Mouse (Mus musculus) left cerebral cortex, adult 2 months (tissue): ENCODE measurements around the gene Pak7. TPM values are rescaled to one million over a fixed set of nuclear protein-coding genes. Genes with fewer than 3 reads are reported as not detected.
A peak's percentile ranks its signal among the peaks of the same experiment; 100 is the strongest.
"Not testable (repeated sequence)": the region's sequence is repeated elsewhere in the genome, so short reads cannot be mapped to it uniquely, and the experiment has no call there.

Experiments
- DNase-seq, 2 experiments: peaks; one replicate each; pipeline ENCODE4 v3.0.0; 2021 to 2022; ENCODE audit warnings: low spot score in 2 of 2, mixed read lengths in 1 of 2; ENCODE audit errors: extremely low spot score in 1 of 2
- H3K27ac ChIP-seq: fragments of 200-600 bp; 2 replicates; pipeline ENCODE4 v1.8.1; 2022
- H3K4me3 ChIP-seq: fragments of 200-600 bp; 2 replicates; pipeline ENCODE4 v1.8.1; 2022
- CTCF ChIP-seq: fragments of 200-600 bp; IDR thresholded peaks from 2 replicates; pipeline ENCODE4 v1.8.1; 2022; ENCODE audit warnings: antibody characterized with exemption, mild to moderate bottlenecking, moderate library complexity
- intact Hi-C: fragments of 180-260 bp; cut with DNase I; formaldehyde crosslinking; loops from one replicate; pipeline ENCODE4 v1.15.1; 2025
- long read RNA-seq, 2 experiments: library from polyadenylated mRNA; stranded (forward); transcript quantifications; one replicate each; pipeline ENCODE4 v2.0.0; 2021; ENCODE audit warnings: borderline mapping rate in 2 of 2
- total RNA-seq, 2 experiments: library from RNA; stranded (reverse); gene quantifications; 2 replicates each; pipeline ENCODE4 v1.2.3; 2021

Pak7 gene
- total RNA-seq = 10 to 100 TPM; 46.1 to 47.8 TPM
- long read RNA-seq, experiment 1, transcript Pak7-202 (10 exons, 3,957 nt) = major isoform, 22 of 35 reads
- long read RNA-seq, experiment 1, partial matches to known transcripts = 5 of 35 reads
- long read RNA-seq, experiment 1, other reads (novel, unspliced or antisense) = 8 of 35 reads
- long read RNA-seq, experiment 2, transcript Pak7-202 (10 exons, 3,957 nt) = major isoform, 12 of 19 reads
- long read RNA-seq, experiment 2, partial matches to known transcripts = 4 of 19 reads
- long read RNA-seq, experiment 2, other reads (novel, unspliced or antisense) = 3 of 19 reads

DNA sequence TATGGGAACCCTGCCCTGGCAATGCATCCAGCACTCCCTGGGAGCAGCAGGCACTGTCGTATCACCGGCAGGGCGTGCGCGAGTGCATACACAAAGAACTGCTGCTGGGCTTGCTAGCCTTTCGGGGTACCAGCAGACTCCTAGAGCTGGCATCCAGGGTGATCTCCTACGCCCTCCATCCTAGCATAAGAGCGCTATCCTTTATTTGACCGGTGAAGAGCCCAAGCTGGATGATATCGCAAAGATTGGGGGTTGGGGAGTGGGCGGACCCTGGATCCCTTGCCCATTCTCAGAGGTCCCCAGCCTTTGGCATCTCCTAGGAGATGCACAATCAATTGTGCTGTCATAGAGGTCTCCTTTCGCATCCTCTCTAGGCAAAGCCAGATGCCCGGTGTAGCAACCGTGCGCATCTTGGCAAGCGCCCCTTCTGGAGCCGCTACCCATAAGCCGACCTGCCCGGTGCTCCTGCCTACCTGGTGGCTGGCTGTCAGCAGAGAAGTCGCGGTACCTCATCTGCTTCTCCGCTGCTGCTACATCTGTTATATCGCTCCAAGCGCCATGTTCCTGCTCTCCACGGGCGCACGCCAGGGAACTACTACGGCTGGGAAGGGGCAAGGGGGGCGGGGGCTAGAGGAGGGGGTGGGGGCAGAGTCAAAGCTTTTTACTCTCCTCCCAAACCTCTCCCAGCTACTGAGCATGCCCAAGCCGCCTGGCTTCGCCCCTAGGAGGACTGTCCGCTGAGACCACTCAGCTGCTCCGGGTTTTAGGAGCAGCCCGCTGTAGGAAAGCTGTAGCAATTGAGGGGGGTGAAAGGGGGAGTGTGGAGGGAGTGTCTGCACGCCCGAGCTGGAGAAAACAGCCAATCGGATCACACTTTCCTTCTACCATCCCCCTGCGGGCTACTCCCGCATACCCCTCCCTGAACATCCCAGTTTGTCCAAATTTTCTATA, at the start of gene Pak7:
Gene Pak7 (minus strand): TSS at position 787 of the 951 bp plus-strand sequence.
- DNase-seq = peak; percentile 73 to 79
- H3K4me3 ChIP-seq = peak within 1 kb of the TSS; percentile 62
- intact Hi-C loops = loop anchor here (1.0 to 10.0 kb wide), 5 partner anchors 31 to 238 kb away; no protein-coding TSS in a partner anchor
- TF ChIP-seq CTCF = peak; percentile 13
- peak within 1 kb of the TSS; percentile 96 for H3K27ac ChIP-seq

DNA sequence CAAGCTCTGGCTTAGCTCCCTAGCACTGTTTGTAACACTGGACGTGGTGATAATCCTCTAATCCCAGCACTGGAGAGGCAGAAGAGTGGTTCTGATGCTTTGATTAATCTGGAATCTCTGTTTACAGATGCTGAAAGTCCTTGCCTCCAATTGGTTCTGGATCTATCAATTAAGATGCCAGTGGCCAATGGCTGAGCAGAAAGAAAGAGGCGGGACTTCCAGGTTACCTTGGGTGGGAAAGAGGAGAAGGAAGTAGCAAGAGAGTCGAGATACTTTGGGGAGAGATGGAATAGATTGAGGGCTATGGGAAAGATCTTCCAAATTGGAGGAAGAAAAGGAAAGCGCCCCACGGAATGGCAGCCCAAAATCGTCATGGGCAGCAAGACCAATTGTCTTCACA, 37.8 kb upstream of the Pak7 start:
- TF ChIP-seq CTCF = no peak
- intact Hi-C loops = no loop called here
- DNase-seq = no peak
- no peak overlapping the region for H3K4me3 ChIP-seq
- no peak overlapping the region for H3K27ac ChIP-seq

DNA sequence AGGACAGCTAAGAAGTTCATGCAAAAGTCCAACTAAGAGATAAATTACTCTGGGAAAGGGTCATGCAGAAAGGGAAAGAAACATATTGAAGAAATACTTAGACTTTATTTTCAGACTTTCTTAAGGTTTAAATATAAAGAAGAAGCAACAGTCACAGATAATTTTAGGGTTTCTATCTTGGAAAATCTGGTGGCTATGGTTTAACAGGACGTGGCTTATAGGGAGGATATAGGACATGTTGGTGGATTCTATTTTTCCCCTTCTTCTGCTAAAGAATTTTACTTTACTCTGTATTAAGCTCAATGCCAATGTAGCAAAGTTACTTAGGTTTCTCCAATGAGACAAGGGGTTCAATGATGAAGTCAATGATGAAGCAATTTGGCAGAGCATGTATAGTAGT, 31.8 kb upstream of the Pak7 start:
- no peak for TF ChIP-seq CTCF
- intact Hi-C loops = loop anchor here (2.0 to 5.0 kb wide), 2 partner anchors 33 to 217 kb away; partner anchors contain the start of gene Pak7
- no peak overlapping the region for H3K4me3 ChIP-seq
- no peak for DNase-seq
- H3K27ac ChIP-seq = peak overlapping the region; percentile 72; the same call in 1 of the 2 replicates

DNA sequence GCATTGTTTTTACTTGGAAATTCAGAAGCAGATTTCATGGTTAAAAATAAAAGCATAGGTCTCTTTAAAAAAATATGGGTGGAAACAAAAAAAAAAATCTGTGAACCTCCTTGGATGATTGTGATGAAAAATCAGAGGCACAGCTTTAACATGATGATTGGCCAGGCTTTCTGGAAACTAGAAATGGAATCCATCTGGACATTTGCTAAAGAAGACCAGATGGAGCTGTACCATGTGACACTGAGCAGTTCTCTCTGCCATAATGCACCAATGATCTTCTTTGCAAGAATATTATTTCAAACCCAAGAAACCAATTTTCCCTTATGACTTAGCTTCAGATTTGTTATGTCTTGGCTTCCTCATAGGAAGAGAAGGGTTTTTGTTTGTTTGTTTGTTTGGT, 28.6 kb upstream of the Pak7 start:
- intact Hi-C loops = loop anchor here (5.0 kb wide), 1 partner anchor 214 kb away; no protein-coding TSS in a partner anchor
- TF ChIP-seq CTCF = no peak
- Histone ChIP-seq H3K27ac (no peak overlapping the region; the same call in 1 of the 2 replicates), H3K4me3 (no peak overlapping the region)
- DNase-seq = no peak

DNA sequence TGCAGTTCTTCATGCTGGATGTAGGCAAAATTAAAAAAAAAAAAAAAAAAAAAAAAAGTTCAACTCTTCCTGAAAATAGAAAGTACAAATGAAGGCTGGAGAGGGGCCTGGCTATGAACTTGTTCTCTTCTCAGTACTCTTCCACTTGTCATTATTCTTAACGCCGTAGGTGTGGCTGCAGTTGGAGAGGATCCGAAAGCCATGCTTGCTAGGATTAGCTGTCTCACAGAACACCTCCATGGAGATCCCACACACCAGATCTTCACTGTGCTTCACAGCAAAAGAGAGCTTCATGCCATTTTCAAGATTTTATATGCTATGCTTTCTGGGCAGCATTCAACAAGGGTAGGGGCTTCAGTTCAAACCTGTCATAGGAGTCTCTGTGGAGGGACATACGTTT, 14.8 kb upstream of the Pak7 start:
- peak overlapping the region; percentile 58 for H3K27ac ChIP-seq
- peak in 1 of 2 experiments; percentile 17 for DNase-seq
- intact Hi-C loops = no loop called here
- no peak overlapping the region for H3K4me3 ChIP-seq
- TF ChIP-seq CTCF = no peak

DNA sequence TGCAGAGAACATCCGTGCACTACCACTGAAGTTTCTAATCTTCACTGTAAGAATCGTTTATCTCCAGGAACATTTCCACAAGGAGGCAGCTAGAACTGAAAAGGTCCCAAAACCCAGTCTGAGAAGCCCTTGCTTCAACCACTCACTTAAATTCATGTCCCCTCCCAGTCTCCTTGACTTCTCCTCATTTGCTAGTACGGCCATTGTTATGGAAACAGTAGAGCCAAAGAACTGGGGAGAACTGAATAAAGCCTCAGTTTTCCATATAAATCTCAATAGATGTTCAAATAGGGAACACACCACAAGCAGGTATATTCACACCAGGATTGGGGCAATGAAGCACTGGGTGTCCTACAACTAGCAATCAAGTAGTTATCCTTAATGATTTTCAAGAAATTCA, 12.4 kb downstream of the Pak7 start:
- Histone ChIP-seq H3K4me3 (no peak overlapping the region), H3K27ac (no peak overlapping the region)
- no peak for TF ChIP-seq CTCF
- no peak for DNase-seq
- intact Hi-C loops = no loop called here

DNA sequence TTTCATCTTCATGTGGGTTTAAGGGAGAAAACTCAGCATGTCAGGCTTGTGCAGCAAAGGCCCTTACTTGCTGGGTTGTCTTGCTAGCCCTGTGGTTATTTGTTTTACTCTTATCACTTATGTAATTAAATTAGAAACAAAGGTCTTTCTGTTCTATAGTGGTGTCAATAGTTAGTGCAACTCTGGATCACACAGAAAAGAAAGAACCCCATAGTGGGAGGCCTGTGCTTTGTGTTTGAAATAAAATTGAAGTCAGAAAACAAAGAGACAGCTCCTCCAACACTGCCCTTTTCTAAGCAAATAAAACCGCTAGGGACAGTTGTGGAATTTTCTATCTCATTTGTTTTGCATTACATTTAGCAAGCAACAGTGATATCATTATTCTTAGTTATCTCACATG, 15.4 kb downstream of the Pak7 start:
- no peak for TF ChIP-seq CTCF
- intact Hi-C loops = no loop called here
- Histone ChIP-seq H3K4me3 (no peak overlapping the region), H3K27ac (peak overlapping the region; percentile 9; the same call in 1 of the 2 replicates)
- DNase-seq = no peak

DNA sequence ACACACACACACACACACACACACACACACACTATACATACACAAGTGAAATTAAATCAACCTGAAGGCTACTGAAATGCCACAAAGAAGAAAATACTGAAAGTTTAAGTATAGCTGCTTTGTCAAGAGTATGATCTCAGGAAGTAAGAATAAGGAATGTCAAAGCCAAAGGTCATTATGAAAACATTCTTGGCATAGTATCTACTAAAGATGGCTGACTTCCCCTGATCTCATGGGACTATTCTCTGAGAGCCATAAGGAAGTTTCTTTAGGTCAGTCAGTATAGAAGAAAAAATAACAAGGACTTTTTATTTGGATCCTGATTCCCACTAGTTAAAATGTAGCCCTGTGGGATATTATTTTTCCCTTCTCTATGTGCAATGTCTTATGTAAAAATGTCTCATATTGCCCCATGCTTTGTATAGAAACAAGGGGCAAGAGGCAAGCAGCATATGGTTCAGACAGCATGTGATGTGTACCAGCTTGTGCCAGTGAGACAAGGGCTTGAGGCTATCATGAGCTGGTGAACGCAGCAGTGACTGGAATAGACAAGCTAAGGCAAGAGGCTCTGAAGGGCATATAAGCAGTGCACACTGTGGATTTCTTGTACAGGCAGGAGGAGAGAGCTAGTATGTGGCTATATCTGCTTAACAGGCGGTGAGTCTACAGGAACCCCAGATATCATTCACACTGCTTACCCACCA, 36.2 kb downstream of the Pak7 start:
- Histone ChIP-seq H3K27ac (peak overlapping the region; percentile 34), H3K4me3 (no peak overlapping the region)
- intact Hi-C loops = no loop called here

DNA sequence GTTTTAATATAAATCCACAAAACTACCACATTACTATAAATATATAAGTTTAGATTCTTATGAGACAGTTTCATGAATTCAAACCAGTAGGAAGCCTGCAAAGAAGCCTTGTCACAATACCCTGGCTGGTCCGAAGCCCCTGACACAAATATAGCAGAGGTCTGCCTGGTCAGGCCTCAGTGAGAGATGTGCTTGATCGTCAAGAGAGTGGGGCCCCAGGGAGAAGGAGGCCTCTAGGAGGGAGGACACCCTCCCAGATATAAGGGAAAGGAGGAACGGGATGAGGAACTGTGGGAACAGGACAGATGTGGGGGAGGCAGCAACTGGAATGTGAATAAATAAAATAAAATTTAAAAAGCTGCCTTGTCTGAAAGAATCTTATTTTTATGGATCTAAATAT, 37.3 kb downstream of the Pak7 start:
- Histone ChIP-seq H3K27ac (no peak overlapping the region; the same call in 1 of the 2 replicates), H3K4me3 (no peak overlapping the region)
- intact Hi-C loops = no loop called here
- TF ChIP-seq CTCF = no peak
- no peak for DNase-seq

More for the DNA sequence above, 36.2 kb downstream of the Pak7 start:
- no peak for DNase-seq
- no peak for TF ChIP-seq CTCF

DNA sequence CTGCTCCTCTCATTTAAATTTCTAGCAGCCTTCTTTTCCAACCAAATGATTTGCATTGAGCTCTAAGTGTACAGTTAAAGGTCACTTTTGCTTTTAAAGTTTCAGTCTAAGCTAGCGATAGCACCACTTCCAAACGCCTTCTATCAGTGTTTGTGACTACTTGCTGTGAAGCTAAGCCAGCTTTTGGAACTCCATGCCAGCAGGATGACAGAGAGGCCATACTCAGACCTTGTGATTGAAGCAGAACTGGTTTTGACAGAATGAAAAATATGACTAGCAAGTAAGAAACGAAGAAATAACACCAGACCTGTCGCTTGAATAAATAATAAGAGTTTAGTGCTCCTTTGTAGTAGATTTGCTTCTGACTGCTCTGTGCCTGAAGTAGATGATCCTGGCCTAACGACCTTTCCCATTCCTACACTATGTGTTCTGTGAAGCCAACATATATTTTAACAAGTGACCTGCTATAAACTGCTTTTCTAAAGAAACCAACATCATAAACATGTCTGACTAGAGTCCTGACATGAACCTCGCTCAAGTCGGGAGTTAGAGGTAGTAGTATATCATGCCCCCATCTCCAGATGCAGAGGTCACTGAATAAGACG, 38.0 kb downstream of the Pak7 start:
- no peak for DNase-seq
- intact Hi-C loops = no loop called here
- TF ChIP-seq CTCF = no peak
- no peak overlapping the region for H3K4me3 ChIP-seq
- H3K27ac ChIP-seq = peak overlapping the region; percentile 1; the same call in 1 of the 2 replicates

DNA sequence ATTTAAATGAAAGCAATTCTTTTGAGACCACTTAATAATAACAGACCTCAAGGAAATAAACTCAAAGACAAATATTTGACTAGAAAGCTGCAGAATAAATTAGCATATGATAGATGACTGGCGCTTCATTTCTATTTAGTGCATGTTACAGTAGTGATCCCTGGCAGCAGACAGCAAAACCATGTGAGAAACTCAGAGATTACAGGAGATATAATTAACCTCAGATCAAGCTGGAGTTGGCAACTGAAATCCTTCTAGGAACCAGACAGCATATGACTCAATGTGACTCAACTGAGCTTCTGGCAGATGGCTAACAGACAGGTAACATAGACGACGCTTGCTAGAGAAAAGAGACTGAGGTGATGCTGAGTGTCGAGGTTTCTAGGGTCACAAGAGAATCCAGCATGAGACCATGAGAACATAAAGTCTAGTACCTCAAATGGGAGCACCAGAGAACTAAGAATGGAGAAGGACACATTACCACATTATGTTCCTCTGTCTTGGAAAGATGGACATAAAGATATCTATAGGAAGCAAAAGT, 43.5 kb downstream of the Pak7 start:
- DNase-seq, H3K4me3 ChIP-seq, H3K27ac ChIP-seq: not testable (repeated sequence)
- intact Hi-C loops = loop anchor here (1.0 kb wide), 1 partner anchor 103 kb away; no protein-coding TSS in a partner anchor
